Mouse (Mus musculus) heart, embryonic 12.5 days (tissue): ENCODE results near the gene Rab40c. TPM values are rescaled to one million over a fixed set of nuclear protein-coding genes. Genes with fewer than 3 reads are reported as not detected.

Experiments used
- ATAC-seq: fragments of 200-750 bp; cut with Nextera tagmentation; 2 replicates; pipeline ENCODE4 v1.8.0; 2017; ENCODE audit warnings: moderate TSS enrichment, moderate library complexity; ENCODE audit not compliant: insufficient number of reproducible peaks, low FRiP score
- H3K27ac ChIP-seq: fragments of 300-500 bp; sonication (generic); 2 replicates; pipeline ENCODE4 v1.5.1; 2016; ENCODE audit warnings: mild to moderate bottlenecking, moderate library complexity; ENCODE audit not compliant: poor library complexity, severe bottlenecking
- H3K27me3 ChIP-seq: fragments of 300-500 bp; sonication (generic); replicated peaks from 2 replicates; pipeline ENCODE4 v1.6.1; 2016; ENCODE audit warnings: mild to moderate bottlenecking, moderate library complexity
- H3K36me3 ChIP-seq: fragments of 300-500 bp; sonication (generic); 2 replicates; pipeline ENCODE4 v1.6.1; 2016; ENCODE audit warnings: mild to moderate bottlenecking, moderate library complexity
- H3K4me1 ChIP-seq: fragments of 300-500 bp; sonication (generic); replicated peaks from 2 replicates; pipeline ENCODE4 v1.6.1; 2016; ENCODE audit warnings: mild to moderate bottlenecking
- H3K4me2 ChIP-seq: fragments of 300-500 bp; sonication (generic); 2 replicates; pipeline ENCODE4 v1.6.1; 2016; ENCODE audit warnings: mild to moderate bottlenecking, moderate library complexity
- H3K4me3 ChIP-seq: fragments of 300-500 bp; sonication (generic); 2 replicates; pipeline ENCODE4 v1.5.1; 2016; ENCODE audit warnings: mild to moderate bottlenecking
- H3K9ac ChIP-seq: fragments of 300-500 bp; sonication (generic); 2 replicates; pipeline ENCODE4 v1.6.1; 2016; ENCODE audit warnings: mild to moderate bottlenecking, moderate library complexity
- H3K9me3 ChIP-seq: fragments of 300-500 bp; sonication (generic); replicated peaks from 2 replicates; pipeline ENCODE4 v1.6.1; 2016; ENCODE audit warnings: mild to moderate bottlenecking, moderate library complexity
- WGBS: fragments of 180-500 bp; shearing (Covaris S2); methylation state at CpG from one replicate; pipeline ENCODE4 v1.1.7; 2016; 5-methylcytosine and 5-hydroxymethylcytosine counted together
- polyA plus RNA-seq: library from polyadenylated mRNA; unstranded; fragments of >200 nt; fragmentation: Nextera tagmentation; extraction: Ambion mirVana; gene quantifications from 2 replicates; pipeline ENCODE4 v1.2.1, GENCODE M21; 2016

The Rab40c gene
- polyA plus RNA-seq, 1 experiment from 2014 or later: 17.1 TPM

DNA sequence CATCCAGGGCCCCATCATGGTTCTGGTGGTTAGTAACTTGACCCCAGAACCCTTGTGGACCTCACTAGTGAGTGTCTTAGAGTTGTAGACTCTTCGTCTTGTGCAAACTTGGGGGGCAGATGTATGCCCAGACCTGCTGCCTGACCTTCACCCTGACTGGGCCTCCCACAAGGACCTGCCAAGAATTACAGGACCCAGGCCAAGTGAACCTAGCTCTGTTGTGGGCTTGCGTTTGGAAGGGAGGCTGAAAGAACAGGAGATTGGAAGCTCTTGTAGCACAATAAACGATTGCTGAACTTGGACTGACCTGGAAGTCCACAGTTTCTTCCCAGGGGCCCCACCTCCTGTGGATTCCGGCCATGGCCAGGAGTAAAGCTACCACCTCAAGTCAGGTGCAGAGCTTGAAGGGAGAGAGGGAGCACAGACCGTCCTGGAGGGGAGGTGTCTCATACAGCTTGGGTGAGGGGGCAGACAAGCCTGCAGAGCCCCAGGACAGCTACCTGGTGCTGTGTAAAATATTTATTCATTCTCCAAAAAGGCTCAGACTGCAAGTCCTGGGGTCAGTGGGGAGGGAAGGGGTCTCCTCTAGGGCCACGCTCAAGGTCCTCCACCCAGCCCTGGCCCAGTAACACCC lies 85.4 kb downstream of the Rab40c start:
- H3K4me3 ChIP-seq: peak overlapping the region; percentile 71
- 31% methylated on average over 6 of the region's 6 CpGs for WGBS
- ATAC-seq: no peak
- peak overlapping the region; percentile 98 for H3K27ac ChIP-seq
- H3K4me1 ChIP-seq: peaks cover 76% of the 10 kb centered on the region
- H3K27me3 ChIP-seq: no peaks in the 10 kb centered on the region
- peak overlapping the region; percentile 94 for H3K4me2 ChIP-seq
- H3K9me3 ChIP-seq: no peaks in the 10 kb centered on the region
- H3K9ac ChIP-seq: peak overlapping the region; percentile 81
- peaks cover 49% of the 10 kb centered on the region for H3K36me3 ChIP-seq

GRCm38 (mm10) chr17:25833291-25833663 lies 86.2 kb downstream of the Rab40c start, which contains the start of gene Stub1:
TSS of gene Stub1 (minus strand) at chr17:25833404.
- no peaks in the 10 kb centered on the region for H3K27me3 ChIP-seq
- peak within 1 kb of the TSS; percentile 92 for H3K9ac ChIP-seq
- no peaks in the 10 kb centered on the region for H3K9me3 ChIP-seq
- peak within 1 kb of the TSS; percentile 94 for H3K4me2 ChIP-seq
- whole genome bisulfite sequencing: under 1% methylated on average over 24 of the region's 24 CpGs
- peaks cover 43% of the 10 kb centered on the region for H3K36me3 ChIP-seq
- peak within 1 kb of the TSS; percentile 98 for H3K27ac ChIP-seq
- peak within 1 kb of the TSS; percentile 71 for H3K4me3 ChIP-seq
- H3K4me1 ChIP-seq: peaks cover 78% of the 10 kb centered on the region
- ATAC-seq: peak; percentile 83

GRCm38 (mm10) chr17:25832436-25833290 lies 86.9 kb downstream of the Rab40c start:
- under 1% methylated on average over 76 of the region's 77 CpGs for WGBS
- H3K4me3 ChIP-seq: peak overlapping the region; percentile 71
- H3K4me1 ChIP-seq: peaks cover 75% of the 10 kb centered on the region
- peak overlapping the region; percentile 98 for H3K27ac ChIP-seq
- no peaks in the 10 kb centered on the region for H3K9me3 ChIP-seq
- peak overlapping the region; percentile 94 for H3K4me2 ChIP-seq
- ATAC-seq: peak; percentile 92
- H3K36me3 ChIP-seq: peaks cover 42% of the 10 kb centered on the region
- peak overlapping the region; percentile 92 for H3K9ac ChIP-seq
- no peaks in the 10 kb centered on the region for H3K27me3 ChIP-seq

Other genes starting within 250 kb of the Rab40c start
- gene Gng13, start 202.6 kb downstream of the Rab40c start, polyA plus RNA-seq: 1.5 and 4.9 TPM in 2 replicates
- gene Chtf18, start 192.3 kb downstream of the Rab40c start, polyA plus RNA-seq: 22.4 and 23.0 TPM in 2 replicates
- 11.3 and 12.5 TPM in 2 replicates for gene Rpusd1, start 192.1 kb downstream of the Rab40c start, polyA plus RNA-seq
- not detected in 2 replicates for gene Mslnl, start 183.7 kb downstream of the Rab40c start, polyA plus RNA-seq
- gene Msln, start 165.3 kb downstream of the Rab40c start, polyA plus RNA-seq: 18.2 and 20.5 TPM in 2 replicates
- 30.5 and 31.8 TPM in 2 replicates for gene Narfl, start 146.0 kb downstream of the Rab40c start, polyA plus RNA-seq
- gene Haghl, start 134.1 kb downstream of the Rab40c start, polyA plus RNA-seq: 50.5 and 53.2 TPM in 2 replicates
- 0.37 and 0.41 TPM in 2 replicates for gene Ccdc78, start 133.1 kb downstream of the Rab40c start, polyA plus RNA-seq
- 67.3 and 68.2 TPM in 2 replicates for gene Fam173a, start 126.8 kb downstream of the Rab40c start, polyA plus RNA-seq
- gene AC134908.4, start 124.1 kb downstream of the Rab40c start, polyA plus RNA-seq: 0.32 and 0.61 TPM in 2 replicates
- gene Metrn, start 122.6 kb downstream of the Rab40c start, polyA plus RNA-seq: 28.9 and 30.9 TPM in 2 replicates
- 1.4 and 1.6 TPM in 2 replicates for gene Fbxl16, start 110.6 kb downstream of the Rab40c start, polyA plus RNA-seq
- 15.5 and 17.0 TPM in 2 replicates for gene Wdr24, start 96.1 kb downstream of the Rab40c start, polyA plus RNA-seq
- 38.1 and 41.8 TPM in 2 replicates for gene Jmjd8, start 90.9 kb downstream of the Rab40c start, polyA plus RNA-seq
- 271 and 272 TPM in 2 replicates for gene Stub1, start 86.3 kb downstream of the Rab40c start, polyA plus RNA-seq
- 1.6 and 2.4 TPM in 2 replicates for gene Rhbdl1, start 82.4 kb downstream of the Rab40c start, polyA plus RNA-seq
- 1.3 and 1.6 TPM in 2 replicates for gene Gm20683, start 78.0 kb downstream of the Rab40c start, polyA plus RNA-seq
- 24.0 and 24.9 TPM in 2 replicates for gene Rhot2, start 74.9 kb downstream of the Rab40c start, polyA plus RNA-seq
- 18.4 and 20.1 TPM in 2 replicates for gene Wdr90, start 58.2 kb downstream of the Rab40c start, polyA plus RNA-seq
- gene Mcrip2, start 51.0 kb downstream of the Rab40c start, polyA plus RNA-seq: 160 and 161 TPM in 2 replicates
- 31.3 and 36.1 TPM in 2 replicates for gene Mettl26, start 44.7 kb downstream of the Rab40c start, polyA plus RNA-seq
- gene Wfikkn1, start 38.9 kb downstream of the Rab40c start, polyA plus RNA-seq: 0.19 and 0.40 TPM in 2 replicates
- 69.8 and 72.1 TPM in 2 replicates for gene Pigq, start 25.2 kb upstream of the Rab40c start, polyA plus RNA-seq
- gene Nhlrc4, start 25.2 kb upstream of the Rab40c start, polyA plus RNA-seq: 0.36 and 1.2 TPM in 2 replicates
- gene A930017K11Rik, start 32.8 kb upstream of the Rab40c start, polyA plus RNA-seq: 0.08 and 0.17 TPM in 2 replicates
- gene Capn15, start 66.1 kb upstream of the Rab40c start, polyA plus RNA-seq: 16.9 and 18.0 TPM in 2 replicates
- 15.4 and 15.5 TPM in 2 replicates for gene Rab11fip3, start 149.8 kb upstream of the Rab40c start, polyA plus RNA-seq
- gene Decr2, start 170.6 kb upstream of the Rab40c start, polyA plus RNA-seq: 33.4 and 37.1 TPM in 2 replicates
- 65.9 and 69.0 TPM in 2 replicates for gene Nme4, start 175.9 kb upstream of the Rab40c start, polyA plus RNA-seq
- 1.2 TPM in 2 replicates for gene Tmem8, start 193.6 kb upstream of the Rab40c start, polyA plus RNA-seq
- gene Mrpl28, start 203.8 kb upstream of the Rab40c start, polyA plus RNA-seq: 199 and 201 TPM in 2 replicates
- gene Axin1, start 219.0 kb upstream of the Rab40c start, polyA plus RNA-seq: 11.4 and 11.7 TPM in 2 replicates